Mouse (Mus musculus) layer of hippocampus, adult 2 months (tissue): ENCODE results near the gene Dusp10. TPM values are rescaled to one million over a fixed set of nuclear protein-coding genes. Genes with fewer than 3 reads are reported as not detected.

Experiments used
- DNase-seq, 2 experiments: peaks; one replicate each; pipeline ENCODE4 v3.0.0; 2022; ENCODE audit warnings: low spot score in 2 of 2
- H3K27ac ChIP-seq: fragments of 200-600 bp; 2 replicates; pipeline ENCODE4 v1.8.1; 2022
- H3K4me3 ChIP-seq: fragments of 200-600 bp; 2 replicates; pipeline ENCODE4 v1.8.1; 2022; ENCODE audit warnings: mild to moderate bottlenecking
- CTCF ChIP-seq: fragments of 200-600 bp; conservative IDR thresholded peaks from 2 replicates; pipeline ENCODE4 v1.8.1; 2022; ENCODE audit warnings: antibody characterized with exemption, mild to moderate bottlenecking, moderate library complexity
- total RNA-seq, 2 experiments: library from RNA; stranded (reverse); gene quantifications; 2 replicates each; pipeline ENCODE4 v1.2.3; 2021

Gene Dusp10
- total RNA-seq, 2 experiments from 2014 or later, result 4.9 to 5.3 TPM

GRCm38 (mm10) chr1:184015995-184016730, 3.1 kb downstream of the Dusp10 start:
- TF ChIP-seq CTCF, result no peak
- Histone ChIP-seq H3K4me3 (no peak overlapping the region), H3K27ac (no peak overlapping the region)
- no peak for DNase-seq

- H3K27ac ChIP-seq, result no peak overlapping the region
- no peak overlapping the region for H3K4me3 ChIP-seq
- DNase-seq, result no peak
- no peak for TF ChIP-seq CTCF
Observed at GRCm38 (mm10) chr1:184017606-184018005, 4.5 kb downstream of the Dusp10 start.

DNA sequence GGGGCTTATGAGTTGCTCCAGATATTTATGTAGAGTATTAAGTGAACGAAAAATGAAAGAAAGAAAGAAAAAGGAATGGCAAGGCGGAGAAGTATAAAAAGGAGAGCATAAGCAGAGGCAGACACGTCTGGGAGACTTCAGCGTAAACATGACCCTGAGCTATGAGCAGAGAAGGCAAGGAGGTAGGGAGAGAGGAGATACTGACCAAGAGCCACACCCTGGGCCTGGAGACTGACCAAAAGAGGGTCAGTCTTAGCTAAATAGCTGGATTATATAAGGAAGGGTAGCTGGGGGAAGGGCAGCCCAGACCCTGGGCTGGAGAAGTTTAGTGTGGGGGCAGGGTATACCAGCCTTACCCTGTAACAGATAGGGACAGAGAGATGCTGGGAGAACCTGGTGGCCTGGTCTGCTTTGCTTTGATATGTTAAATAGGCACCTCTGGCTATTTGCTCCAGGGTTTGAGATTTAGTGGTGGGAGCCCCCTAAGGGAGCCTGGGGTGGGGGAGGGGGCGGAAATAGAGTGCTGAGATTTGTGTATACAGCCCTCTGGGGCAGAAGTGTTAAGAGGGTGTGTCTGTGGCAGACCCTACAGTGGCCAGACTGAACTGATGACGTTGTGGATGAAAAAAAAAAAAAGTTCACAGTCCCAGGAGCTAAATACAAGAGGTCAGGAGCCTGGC, 6.1 kb downstream of the Dusp10 start:
- no peak overlapping the region for H3K27ac ChIP-seq
- DNase-seq, result no peak
- no peak for TF ChIP-seq CTCF
- no peak overlapping the region for H3K4me3 ChIP-seq

GRCm38 (mm10) chr1:184019722-184020107, 6.6 kb downstream of the Dusp10 start:
- no peak overlapping the region for H3K27ac ChIP-seq
- no peak overlapping the region for H3K4me3 ChIP-seq
- TF ChIP-seq CTCF, result no peak
- no peak for DNase-seq

GRCm38 (mm10) chr1:184023971-184024370, 10.9 kb downstream of the Dusp10 start:
- no peak for DNase-seq
- Histone ChIP-seq H3K27ac (no peak overlapping the region), H3K4me3 (no peak overlapping the region)
- no peak for TF ChIP-seq CTCF

GRCm38 (mm10) chr1:184024631-184025030, 11.5 kb downstream of the Dusp10 start:
- Histone ChIP-seq H3K27ac (no peak overlapping the region), H3K4me3 (no peak overlapping the region)
- no peak for DNase-seq
- no peak for TF ChIP-seq CTCF

DNA sequence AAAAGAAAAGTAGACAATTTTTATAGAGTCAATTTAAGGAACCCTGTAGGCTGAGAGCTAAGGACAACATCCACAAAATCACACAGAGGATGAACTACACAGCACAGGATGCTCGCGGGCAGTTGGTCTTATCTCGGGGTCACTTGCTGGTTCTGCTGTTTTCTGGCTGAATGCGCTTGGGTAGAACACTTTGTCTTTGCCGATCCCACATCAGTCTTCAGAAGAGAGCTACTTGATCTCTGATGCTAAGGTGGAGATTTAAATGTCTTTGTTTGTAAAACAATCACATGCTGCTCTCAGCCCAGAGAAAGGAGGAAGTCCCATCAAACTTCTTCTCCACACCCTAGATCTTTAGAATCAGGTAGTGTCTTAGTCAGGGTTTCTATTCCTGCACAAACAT, 12.0 kb downstream of the Dusp10 start:
- TF ChIP-seq CTCF, result no peak

GRCm38 (mm10) chr1:184027039-184027438, 13.9 kb downstream of the Dusp10 start:
- no peak for DNase-seq
- no peak overlapping the region for H3K4me3 ChIP-seq
- no peak for TF ChIP-seq CTCF
- H3K27ac ChIP-seq, result no peak overlapping the region

More for the DNA sequence above, 12.0 kb downstream of the Dusp10 start:
- Histone ChIP-seq H3K27ac (no peak overlapping the region), H3K4me3 (no peak overlapping the region)
- DNase-seq, result no peak

GRCm38 (mm10) chr1:184030070-184030802, 17.1 kb downstream of the Dusp10 start:
- Histone ChIP-seq H3K4me3 (no peak overlapping the region), H3K27ac (no peak overlapping the region)
- DNase-seq, result no peak
- no peak for TF ChIP-seq CTCF

DNA sequence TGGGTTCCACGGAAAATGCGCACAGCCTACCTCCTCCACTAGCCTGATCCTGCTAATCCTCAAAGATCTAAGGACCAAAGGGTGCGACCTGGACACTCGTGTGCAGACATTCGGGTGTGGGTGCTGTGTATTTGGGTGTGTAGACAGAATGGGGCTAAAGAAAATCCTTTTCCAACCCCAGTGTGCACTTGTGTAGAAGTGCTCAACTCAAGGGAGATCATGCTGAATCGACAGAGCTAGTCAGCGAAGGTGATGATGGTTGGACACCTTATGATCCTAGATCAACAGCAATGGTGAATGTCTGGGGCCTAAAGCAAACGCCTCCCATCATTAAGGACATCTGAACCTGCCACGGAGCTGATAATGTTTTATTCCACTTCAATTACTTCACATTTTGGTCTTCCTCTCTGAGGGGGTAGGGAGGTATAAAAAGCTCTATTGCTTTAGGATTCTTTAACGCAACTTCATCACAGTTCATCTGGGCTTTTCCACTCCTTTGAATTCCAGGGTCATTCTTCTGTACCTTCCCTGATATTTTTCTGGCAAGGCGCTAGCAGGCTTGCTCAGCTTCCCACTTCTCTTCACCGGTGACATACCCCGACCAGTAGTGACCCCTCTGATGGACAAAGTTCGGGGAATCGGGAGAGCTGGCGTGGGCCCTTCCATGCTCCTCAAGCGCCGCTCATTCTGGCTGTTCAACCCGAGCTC, 19.7 kb downstream of the Dusp10 start:
- Histone ChIP-seq H3K4me3 (peak overlapping the region; percentile 85), H3K27ac (peak overlapping the region; percentile 86)
- DNase-seq, result no peak
- no peak for TF ChIP-seq CTCF

- peak; percentile 51 for TF ChIP-seq CTCF
- Histone ChIP-seq H3K27ac (peak overlapping the region; percentile 86), H3K4me3 (peak overlapping the region; percentile 85)
- DNase-seq, result peak in 1 of 2 experiments; percentile 46
Observed at GRCm38 (mm10) chr1:184033390-184034010, 20.4 kb downstream of the Dusp10 start.

DNA sequence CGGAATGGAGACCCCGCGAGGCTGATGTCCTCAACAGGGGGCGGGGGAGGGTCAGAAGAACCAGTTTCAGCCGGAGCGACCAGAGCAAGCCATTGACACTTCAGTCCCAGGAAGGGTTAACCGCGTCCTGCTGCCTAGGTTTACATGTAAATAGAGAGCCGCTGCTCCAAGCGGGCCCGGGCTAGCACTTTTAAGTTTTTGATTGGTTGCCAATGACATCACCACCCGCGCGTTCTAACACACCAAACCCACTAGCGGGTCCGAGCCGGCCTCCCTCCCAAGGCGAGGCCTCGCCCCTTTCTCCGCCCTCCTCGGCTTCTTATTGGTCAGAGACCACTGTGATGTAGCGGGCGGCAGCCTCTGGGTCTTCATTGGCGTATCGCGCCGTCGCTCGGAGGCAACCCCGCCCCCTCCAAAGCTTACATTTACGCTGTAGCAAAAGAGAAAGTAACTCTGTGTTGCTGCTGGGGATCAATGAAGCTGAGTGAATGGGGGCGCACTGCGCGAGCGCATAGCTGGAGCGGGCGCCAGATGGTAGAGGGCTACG, 21.0 kb downstream of the Dusp10 start, which contains the start of gene 1700056E22Rik:
TSS of gene 1700056E22Rik (minus strand) at position 291 of the 547 bp plus-strand sequence.
- peak; percentile 95 to 98 for DNase-seq
- Histone ChIP-seq H3K4me3 (peak within 1 kb of the TSS; percentile 85), H3K27ac (peak within 1 kb of the TSS; percentile 86)
- TF ChIP-seq CTCF, result no peak
